Mouse (Mus musculus) lung, postnatal 0 days (tissue): ENCODE results near the gene Ncoa1.

Experiments used
- CTCF ChIP-seq: IDR thresholded peaks from 2 replicates; pipeline ENCODE4 v1.5.1; 2016; ENCODE audit warnings: antibody characterized with exemption, mild to moderate bottlenecking
- EP300 ChIP-seq: IDR thresholded peaks from 2 replicates; pipeline ENCODE4 v1.6.1; 2016; ENCODE audit warnings: antibody characterized with exemption, mild to moderate bottlenecking, control low read depth

DNA sequence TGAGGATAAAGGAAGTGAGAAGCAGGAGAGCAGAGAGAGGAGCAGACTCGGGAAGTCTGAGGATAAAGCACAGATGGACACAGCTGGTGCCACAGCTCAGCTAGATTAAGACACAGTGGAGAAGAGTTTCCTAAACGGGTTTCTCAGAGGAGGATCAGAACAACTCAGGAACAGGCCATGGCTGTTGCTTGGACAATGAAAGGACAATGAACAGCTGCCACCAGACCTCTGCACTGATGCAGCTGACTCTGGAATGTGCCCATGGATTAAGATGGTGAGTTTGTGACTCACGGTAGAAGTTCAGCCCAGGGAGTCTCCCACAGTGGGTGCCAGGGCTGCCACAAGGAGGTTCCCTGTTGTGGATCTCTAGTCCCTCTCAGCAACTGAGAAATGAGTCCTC, 191.8 kb downstream of the Ncoa1 start:
- TF ChIP-seq CTCF: 0 out of 2 replicates have a peak, but pooled peaks have one; percentile 9
- 0 out of 2 replicates have a peak, but pooled peaks have one; percentile 27 for TF ChIP-seq EP300
